Mouse (Mus musculus) neural tube, embryonic 12.5 days (tissue): ENCODE results near the gene Tas2r143. TPM values are rescaled to one million over a fixed set of nuclear protein-coding genes. Genes with fewer than 3 reads are reported as not detected.

Experiments
- ATAC-seq: fragments of 200-750 bp; cut with Nextera tagmentation; 2 replicates; pipeline ENCODE4 v1.8.0; 2017; ENCODE audit warnings: low read depth, mild to moderate bottlenecking, moderate TSS enrichment, moderate library complexity; ENCODE audit not compliant: low FRiP score
- H3K27ac ChIP-seq: fragments of 300-500 bp; sonication (generic); 2 replicates; pipeline ENCODE4 v1.5.1; 2016
- H3K27me3 ChIP-seq: fragments of 300-500 bp; sonication (generic); replicated peaks from 2 replicates; pipeline ENCODE4 v1.6.1; 2016; ENCODE audit warnings: mild to moderate bottlenecking
- H3K36me3 ChIP-seq: fragments of 300-500 bp; sonication (generic); 2 replicates; pipeline ENCODE4 v1.6.1; 2016; ENCODE audit warnings: mild to moderate bottlenecking
- H3K4me1 ChIP-seq: fragments of 300-500 bp; sonication (generic); 2 replicates; pipeline ENCODE4 v1.6.1; 2016
- H3K4me2 ChIP-seq: fragments of 300-500 bp; sonication (generic); replicated peaks from 2 replicates; pipeline ENCODE4 v1.6.1; 2016; ENCODE audit warnings: mild to moderate bottlenecking
- H3K4me3 ChIP-seq: fragments of 300-500 bp; sonication (generic); 2 replicates; pipeline ENCODE4 v1.5.1; 2016
- H3K9ac ChIP-seq: fragments of 300-500 bp; sonication (generic); 2 replicates; pipeline ENCODE4 v1.6.1; 2016; ENCODE audit warnings: mild to moderate bottlenecking
- H3K9me3 ChIP-seq: fragments of 300-500 bp; sonication (generic); 2 replicates; pipeline ENCODE4 v1.6.1; 2016; ENCODE audit warnings: mild to moderate bottlenecking
- WGBS: fragments of 180-500 bp; shearing (Covaris S2); methylation state at CpG from one replicate; pipeline ENCODE4 v1.1.7; 2016; 5-methylcytosine and 5-hydroxymethylcytosine counted together
- polyA plus RNA-seq: library from polyadenylated mRNA; unstranded; fragments of >200 nt; fragmentation: Nextera tagmentation; extraction: Ambion mirVana; gene quantifications from 2 replicates; pipeline ENCODE4 v1.2.1, GENCODE M21; 2016

Tas2r143 gene
- polyA plus RNA-seq, 1 experiment from 2014 or later, result not detected

- H3K27me3 ChIP-seq, result no peaks in the 10 kb centered on the region
- no peak overlapping the region for H3K9ac ChIP-seq
- no peak overlapping the region for H3K4me3 ChIP-seq
- peaks cover 2% of the 10 kb centered on the region; the same call in 1 of the 2 replicates for H3K4me1 ChIP-seq
- H3K27ac ChIP-seq, result no peak overlapping the region
- no peak for ATAC-seq
- H3K4me2 ChIP-seq, result no peak overlapping the region
- no peaks in the 10 kb centered on the region for H3K9me3 ChIP-seq
- H3K36me3 ChIP-seq, result peaks cover 53% of the 10 kb centered on the region
- 75% methylated on average over 9 of the region's 9 CpGs for WGBS
These were observed 40.5 kb upstream of the Tas2r143 start for GRCm38 (mm10) chr6:42359364-42360147.

GRCm38 (mm10) chr6:42360231-42360840, 39.7 kb upstream of the Tas2r143 start:
- Histone ChIP-seq H3K9me3 (no peaks in the 10 kb centered on the region), H3K4me3 (no peak overlapping the region), H3K36me3 (peaks cover 50% of the 10 kb centered on the region), H3K4me1 (no peaks in the 10 kb centered on the region), H3K9ac (no peak overlapping the region), H3K27ac (no peak overlapping the region), H3K27me3 (no peaks in the 10 kb centered on the region), H3K4me2 (no peak overlapping the region)
- no peak for ATAC-seq
- WGBS, result 79% methylated on average over 6 of the region's 6 CpGs

- no peak overlapping the region for H3K9ac ChIP-seq
- no peak overlapping the region for H3K4me3 ChIP-seq
- 91% methylated on average over 13 of the region's 13 CpGs for whole genome bisulfite sequencing
- no peaks in the 10 kb centered on the region for H3K27me3 ChIP-seq
- no peak for ATAC-seq
- H3K36me3 ChIP-seq, result peaks cover 42% of the 10 kb centered on the region
- H3K9me3 ChIP-seq, result no peaks in the 10 kb centered on the region
- no peak overlapping the region for H3K4me2 ChIP-seq
- no peak overlapping the region for H3K27ac ChIP-seq
- no peaks in the 10 kb centered on the region for H3K4me1 ChIP-seq
These were observed 38.8 kb upstream of the Tas2r143 start for GRCm38 (mm10) chr6:42361041-42361895.

- Histone ChIP-seq H3K4me2 (no peak overlapping the region), H3K27me3 (no peaks in the 10 kb centered on the region), H3K4me3 (no peak overlapping the region), H3K36me3 (peaks cover 34% of the 10 kb centered on the region), H3K9ac (no peak overlapping the region), H3K27ac (no peak overlapping the region), H3K4me1 (no peaks in the 10 kb centered on the region), H3K9me3 (no peaks in the 10 kb centered on the region)
- ATAC-seq, result no peak
- WGBS, result 85% methylated on average over 1 of the region's 1 CpGs
These were observed 38.0 kb upstream of the Tas2r143 start for GRCm38 (mm10) chr6:42362074-42362473.

GRCm38 (mm10) chr6:42362497-42362896, 37.5 kb upstream of the Tas2r143 start:
- H3K4me1 ChIP-seq, result no peaks in the 10 kb centered on the region
- H3K4me2 ChIP-seq, result no peak overlapping the region
- no peak overlapping the region for H3K27ac ChIP-seq
- ATAC-seq, result no peak
- no peaks in the 10 kb centered on the region for H3K27me3 ChIP-seq
- H3K9me3 ChIP-seq, result no peaks in the 10 kb centered on the region
- H3K36me3 ChIP-seq, result peaks cover 31% of the 10 kb centered on the region
- no peak overlapping the region for H3K4me3 ChIP-seq
- H3K9ac ChIP-seq, result no peak overlapping the region
- 80% methylated on average over 1 of the region's 1 CpGs for WGBS

GRCm38 (mm10) chr6:42362974-42363373, 37.1 kb upstream of the Tas2r143 start:
- H3K4me3 ChIP-seq, result no peak overlapping the region
- H3K4me2 ChIP-seq, result no peak overlapping the region
- H3K27ac ChIP-seq, result no peak overlapping the region
- H3K4me1 ChIP-seq, result no peaks in the 10 kb centered on the region
- H3K9me3 ChIP-seq, result no peaks in the 10 kb centered on the region
- no peak overlapping the region for H3K9ac ChIP-seq
- no peak for ATAC-seq
- peaks cover 26% of the 10 kb centered on the region for H3K36me3 ChIP-seq
- no peaks in the 10 kb centered on the region for H3K27me3 ChIP-seq
- WGBS, result 60% methylated on average over 3 of the region's 3 CpGs

GRCm38 (mm10) chr6:42364066-42364465, 36.0 kb upstream of the Tas2r143 start:
- H3K4me2 ChIP-seq, result no peak overlapping the region
- H3K9me3 ChIP-seq, result no peaks in the 10 kb centered on the region
- H3K27ac ChIP-seq, result no peak overlapping the region
- no peaks in the 10 kb centered on the region for H3K27me3 ChIP-seq
- H3K4me3 ChIP-seq, result no peak overlapping the region
- no peak overlapping the region for H3K9ac ChIP-seq
- no peaks in the 10 kb centered on the region for H3K4me1 ChIP-seq
- 89% methylated on average over 4 of the region's 4 CpGs for WGBS
- H3K36me3 ChIP-seq, result peaks cover 15% of the 10 kb centered on the region
- no peak for ATAC-seq

GRCm38 (mm10) chr6:42364607-42365006, 35.4 kb upstream of the Tas2r143 start:
- H3K9ac ChIP-seq, result no peak overlapping the region

GRCm38 (mm10) chr6:42365215-42365614, 34.8 kb upstream of the Tas2r143 start:
- peaks cover 3% of the 10 kb centered on the region; the same call in 1 of the 2 replicates for H3K36me3 ChIP-seq
- 91% methylated on average over 6 of the region's 6 CpGs for WGBS
- no peaks in the 10 kb centered on the region for H3K27me3 ChIP-seq
- no peak overlapping the region for H3K9ac ChIP-seq
- no peak for ATAC-seq
- H3K4me1 ChIP-seq, result no peaks in the 10 kb centered on the region
- no peaks in the 10 kb centered on the region for H3K9me3 ChIP-seq
- no peak overlapping the region for H3K27ac ChIP-seq
- H3K4me2 ChIP-seq, result no peak overlapping the region
- H3K4me3 ChIP-seq, result no peak overlapping the region

More at GRCm38 (mm10) chr6:42364607-42365006, 35.4 kb upstream of the Tas2r143 start:
- Histone ChIP-seq H3K27me3 (no peaks in the 10 kb centered on the region), H3K4me2 (no peak overlapping the region), H3K4me3 (no peak overlapping the region), H3K27ac (no peak overlapping the region), H3K4me1 (no peaks in the 10 kb centered on the region), H3K36me3 (peaks cover 10% of the 10 kb centered on the region), H3K9me3 (no peaks in the 10 kb centered on the region)
- 95% methylated on average over 15 of the region's 15 CpGs for WGBS
- ATAC-seq, result no peak

GRCm38 (mm10) chr6:42369870-42370269, 30.2 kb upstream of the Tas2r143 start:
- peaks cover 14% of the 10 kb centered on the region for H3K4me1 ChIP-seq
- no peak overlapping the region for H3K4me2 ChIP-seq
- WGBS, result 9% methylated on average over 3 of the region's 3 CpGs
- H3K4me3 ChIP-seq, result no peak overlapping the region
- H3K9ac ChIP-seq, result no peak overlapping the region
- no peak overlapping the region for H3K27ac ChIP-seq
- no peaks in the 10 kb centered on the region for H3K9me3 ChIP-seq
- no peak for ATAC-seq
- peaks cover 8% of the 10 kb centered on the region; the same call in 1 of the 2 replicates for H3K27me3 ChIP-seq
- no peaks in the 10 kb centered on the region for H3K36me3 ChIP-seq

- Histone ChIP-seq H3K4me2 (no peak overlapping the region), H3K9me3 (no peaks in the 10 kb centered on the region), H3K4me3 (no peak overlapping the region), H3K9ac (no peak overlapping the region), H3K27ac (no peak overlapping the region), H3K4me1 (peaks cover 14% of the 10 kb centered on the region), H3K27me3 (peaks cover 8% of the 10 kb centered on the region; the same call in 1 of the 2 replicates), H3K36me3 (no peaks in the 10 kb centered on the region)
- WGBS, result 30% methylated on average over 4 of the region's 4 CpGs
- no peak for ATAC-seq
These were observed 29.2 kb upstream of the Tas2r143 start for GRCm38 (mm10) chr6:42370630-42371363.
